Mouse (Mus musculus) myocyte (in vitro differentiated cells): Measurements from ENCODE around the gene Adcy7. TPM values are rescaled to one million over a fixed set of nuclear protein-coding genes. Genes with fewer than 3 reads are reported as not detected.
A peak's percentile ranks its signal among the peaks of the same experiment; 100 is the strongest.

Experiments
- H3K27me3 ChIP-seq: one replicate; pipeline ENCODE4 v1.6.1; 2011; ENCODE audit not compliant: control insufficient read depth, insufficient read depth, insufficient read length
- H3K36me3 ChIP-seq: one replicate; pipeline ENCODE4 v1.6.1; 2011; ENCODE audit not compliant: control insufficient read depth, insufficient read depth
- H3K4me2 ChIP-seq: one replicate; pipeline ENCODE4 v1.6.1; 2011; ENCODE audit warnings: low read depth, control low read depth
- H3K4me3 ChIP-seq: one replicate; pipeline ENCODE4 v1.5.1; 2011; ENCODE audit warnings: mild to moderate bottlenecking, control low read depth, moderate library complexity
- H3K79me2 ChIP-seq: one replicate; pipeline ENCODE4 v1.6.1; 2011; ENCODE audit not compliant: control insufficient read depth, insufficient read depth
- H3ac ChIP-seq: one replicate; pipeline ENCODE4 v1.6.1; 2011; ENCODE audit not compliant: control insufficient read depth, insufficient read length
- CEBPB ChIP-seq: IDR thresholded peaks from 2 replicates; pipeline ENCODE4 v1.6.1; 2011; ENCODE audit warnings: mild to moderate bottlenecking, moderate library complexity; ENCODE audit not compliant: poor library complexity, insufficient read depth, severe bottlenecking
- E2F4 ChIP-seq: IDR thresholded peaks from one replicate; pipeline ENCODE4 v1.6.1; 2011; ENCODE audit warnings: mild to moderate bottlenecking, control low read depth, moderate library complexity; ENCODE audit not compliant: insufficient read depth
- MAX ChIP-seq: IDR thresholded peaks from one replicate; pipeline ENCODE4 v1.6.1; 2011; ENCODE audit warnings: low read depth, mild to moderate bottlenecking, control low read depth
- MYOD1 ChIP-seq, 3 experiments: IDR thresholded peaks; one replicate each; pipeline ENCODE4 v1.6.1; 2011; ENCODE audit warnings: control low read depth in 2 of 3, low read depth in 2 of 3, mild to moderate bottlenecking in 2 of 3, moderate library complexity in 1 of 3; ENCODE audit not compliant: insufficient read length in 2 of 3, control insufficient read depth in 1 of 3
- MYOG ChIP-seq, 3 experiments: IDR thresholded peaks; one replicate each; pipeline ENCODE4 v1.6.1; 2011; ENCODE audit warnings: control low read depth in 2 of 3, low read depth in 2 of 3, mild to moderate bottlenecking in 2 of 3; ENCODE audit not compliant: insufficient read length in 2 of 3, control insufficient read depth in 1 of 3, insufficient read depth in 1 of 3
- POLR2A ChIP-seq: IDR thresholded peaks from one replicate; pipeline ENCODE4 v1.6.1; 2011; ENCODE audit warnings: low read depth, mild to moderate bottlenecking, control low read depth, moderate library complexity; ENCODE audit not compliant: insufficient read length
- POLR2AphosphoS2 ChIP-seq: IDR thresholded peaks from one replicate; pipeline ENCODE4 v1.6.1; 2011; ENCODE audit warnings: low read depth, control low read depth; ENCODE audit not compliant: insufficient read length
- REST ChIP-seq: IDR thresholded peaks from one replicate; pipeline ENCODE4 v1.6.1; 2011; ENCODE audit warnings: mild to moderate bottlenecking, control low read depth, moderate library complexity; ENCODE audit not compliant: insufficient read depth, insufficient read length
- SRF ChIP-seq: IDR thresholded peaks from one replicate; pipeline ENCODE4 v1.6.1; 2011; ENCODE audit warnings: low read depth; ENCODE audit not compliant: control insufficient read depth, insufficient read length
- TCF12 ChIP-seq: IDR thresholded peaks from one replicate; pipeline ENCODE4 v1.6.1; 2011; ENCODE audit warnings: mild to moderate bottlenecking, control low read depth; ENCODE audit not compliant: poor library complexity, insufficient read depth, severe bottlenecking
- TCF3 ChIP-seq: IDR thresholded peaks from one replicate; pipeline ENCODE4 v1.6.1; 2011; ENCODE audit warnings: low read depth, control low read depth; ENCODE audit not compliant: insufficient read length
- USF1 ChIP-seq: IDR thresholded peaks from one replicate; pipeline ENCODE4 v1.6.1; 2011; ENCODE audit warnings: low read depth, mild to moderate bottlenecking, control low read depth, moderate library complexity
- polyA plus RNA-seq: library from polyadenylated mRNA; unstranded; fragments of >200 nt; fragmentation: generic; extraction: Trizol; gene quantifications from one replicate; pipeline ENCODE4 v1.2.1, GENCODE M21; 2012; ENCODE audit warnings: missing spikeins

The Adcy7 gene
- polyA plus RNA-seq, 1 experiment = 72.3 TPM

DNA sequence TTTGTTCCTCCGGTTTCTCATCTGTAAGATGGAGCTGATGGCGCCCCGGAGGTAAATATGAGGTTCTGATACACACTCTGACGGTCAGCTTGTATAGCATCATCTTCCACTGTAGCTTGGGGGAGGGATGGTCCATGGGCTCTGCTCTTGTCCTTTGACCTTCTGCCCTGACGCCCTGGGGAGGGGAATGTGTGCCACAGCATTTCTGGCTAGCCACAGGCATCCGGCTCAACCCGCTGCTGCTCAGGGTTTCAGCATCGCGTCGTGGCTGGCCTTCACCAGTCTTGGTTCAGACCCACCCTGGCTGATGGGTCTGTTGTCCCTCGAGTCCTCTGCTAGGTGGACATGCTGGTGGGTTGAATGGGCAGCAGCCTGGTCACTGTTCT, 19.1 kb downstream of the Adcy7 start:
- Histone ChIP-seq H3K4me3 (no peak overlapping the region), H3K27me3 (no peaks in the 10 kb centered on the region), H3K36me3 (peaks cover 7% of the 10 kb centered on the region), H3ac (no peak overlapping the region), H3K79me2 (peaks cover 84% of the 10 kb centered on the region), H3K4me2 (peak overlapping the region; percentile 82)
- no peak for TF ChIP-seq POLR2AphosphoS2
- peak in 1 of 3 experiments; percentile 49 for TF ChIP-seq MYOD1 (IDR thresholded peaks at IDR 0.05; ENCODE audit: control insufficient read depth in 1 of 3, insufficient read length in 2 of 3, low read depth in 2 of 3)
- peak in 2 of 3 experiments; percentile 16 to 68 for TF ChIP-seq MYOG (IDR thresholded peaks at IDR 0.05; ENCODE audit: control insufficient read depth in 1 of 3, insufficient read depth in 1 of 3, insufficient read length in 2 of 3, low read depth in 2 of 3)

DNA sequence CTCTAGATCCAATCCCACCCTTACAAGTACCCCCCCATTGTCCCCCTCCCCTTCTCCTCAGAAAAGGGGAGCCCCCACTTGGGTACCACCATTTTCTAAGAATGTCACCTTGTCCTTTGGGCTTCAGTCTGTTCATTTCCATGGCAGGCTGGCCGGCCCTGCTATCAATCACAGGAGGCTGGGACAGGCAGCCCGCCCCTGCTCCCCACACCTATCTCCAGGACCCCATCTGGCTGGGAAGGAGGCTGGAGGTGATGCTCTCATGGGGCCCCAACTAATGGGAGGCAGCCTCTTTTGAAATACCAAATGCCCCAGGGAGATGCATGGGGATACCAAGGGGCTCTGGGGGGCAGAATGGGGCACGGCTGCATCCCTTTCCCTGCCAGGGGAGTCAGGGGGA, 20.7 kb downstream of the Adcy7 start:
- Histone ChIP-seq H3K36me3 (peaks cover 10% of the 10 kb centered on the region), H3ac (no peak overlapping the region), H3K27me3 (no peaks in the 10 kb centered on the region), H3K4me2 (no peak overlapping the region), H3K4me3 (no peak overlapping the region), H3K79me2 (peaks cover 72% of the 10 kb centered on the region)
- TF ChIP-seq CEBPB (no peak), SRF (no peak), MYOD1 (IDR thresholded peaks at IDR 0.05; ENCODE audit: control insufficient read depth in 1 of 3, insufficient read length in 2 of 3, low read depth in 2 of 3) (no peak), E2F4 (no peak), POLR2A (no peak), TCF12 (no peak), POLR2AphosphoS2 (no peak), TCF3 (no peak), MAX (no peak), REST (no peak), MYOG (IDR thresholded peaks at IDR 0.05; ENCODE audit: control insufficient read depth in 1 of 3, insufficient read depth in 1 of 3, insufficient read length in 2 of 3, low read depth in 2 of 3) (no peak), USF1 (no peak)

DNA sequence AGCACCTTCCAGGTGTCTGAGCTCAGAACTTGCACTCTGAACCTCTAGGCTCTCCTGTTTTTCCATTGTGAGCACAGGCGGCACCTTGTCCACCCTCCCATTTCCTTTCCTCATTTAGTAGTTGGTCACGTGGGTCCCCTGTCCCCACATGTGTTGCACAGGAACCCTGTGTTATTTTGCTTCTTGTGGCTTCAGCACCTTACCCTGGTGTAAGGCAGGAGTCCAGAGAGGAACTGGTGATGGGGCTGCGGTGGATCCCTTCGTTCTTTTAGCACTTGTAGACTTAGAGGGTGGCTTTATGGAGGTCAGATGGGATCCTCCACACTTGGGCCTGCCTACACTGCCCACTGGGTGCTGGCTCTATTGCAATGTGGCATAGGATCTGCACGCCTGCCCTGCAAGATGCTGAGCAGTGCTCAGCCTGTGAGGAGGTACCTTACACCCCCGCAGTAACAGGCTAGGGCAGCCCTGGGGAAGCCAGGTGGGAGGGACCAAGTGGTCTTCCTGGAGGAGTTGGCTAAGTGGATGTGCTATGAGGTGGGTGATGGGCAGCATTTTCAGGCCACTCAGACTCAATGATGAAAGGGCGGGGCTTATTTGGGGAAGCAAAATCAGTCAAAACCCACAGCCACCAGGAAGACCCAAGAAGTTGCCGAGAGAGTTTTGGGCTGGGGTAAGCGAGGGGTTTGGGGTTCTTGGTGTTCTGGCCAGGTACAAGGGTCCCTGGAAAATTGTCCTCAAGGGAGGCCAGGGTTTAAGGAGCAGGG, 21.6 kb downstream of the Adcy7 start:
- peak; percentile 20 for TF ChIP-seq POLR2A
- no peak for TF ChIP-seq MYOG (IDR thresholded peaks at IDR 0.05; ENCODE audit: control insufficient read depth in 1 of 3, insufficient read depth in 1 of 3, insufficient read length in 2 of 3, low read depth in 2 of 3)
- no peaks in the 10 kb centered on the region for H3K27me3 ChIP-seq
- H3K79me2 ChIP-seq = peaks cover 68% of the 10 kb centered on the region
- peaks cover 10% of the 10 kb centered on the region for H3K36me3 ChIP-seq
- no peak overlapping the region for H3K4me2 ChIP-seq
- H3ac ChIP-seq = no peak overlapping the region
- H3K4me3 ChIP-seq = no peak overlapping the region

DNA sequence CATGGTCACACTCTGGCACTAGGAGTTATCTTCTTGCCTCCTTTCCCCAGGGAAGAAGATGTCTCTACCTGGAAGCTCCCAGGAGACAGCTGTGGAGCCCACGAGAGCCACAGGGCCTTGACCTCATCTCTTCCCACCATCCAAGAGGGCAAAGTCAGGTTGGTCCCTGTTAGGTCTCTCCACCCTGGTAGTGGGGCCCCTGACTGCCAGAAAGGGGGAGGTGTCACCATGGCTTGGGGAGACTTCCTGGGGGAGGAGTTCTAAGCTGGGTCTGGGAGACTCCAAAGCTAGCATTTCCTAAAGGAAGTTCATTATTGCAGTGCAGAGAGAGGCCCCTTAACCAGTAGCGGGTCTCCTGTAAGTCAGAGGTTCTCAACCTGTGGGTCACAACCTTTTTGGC, 22.8 kb downstream of the Adcy7 start:
- peaks cover 10% of the 10 kb centered on the region for H3K36me3 ChIP-seq
- H3K27me3 ChIP-seq = no peaks in the 10 kb centered on the region
- TF ChIP-seq TCF3 = no peak
- no peak for TF ChIP-seq SRF
- TF ChIP-seq CEBPB = no peak
- H3K4me2 ChIP-seq = no peak overlapping the region
- no peak overlapping the region for H3ac ChIP-seq
- H3K4me3 ChIP-seq = no peak overlapping the region
- peaks cover 65% of the 10 kb centered on the region for H3K79me2 ChIP-seq

DNA sequence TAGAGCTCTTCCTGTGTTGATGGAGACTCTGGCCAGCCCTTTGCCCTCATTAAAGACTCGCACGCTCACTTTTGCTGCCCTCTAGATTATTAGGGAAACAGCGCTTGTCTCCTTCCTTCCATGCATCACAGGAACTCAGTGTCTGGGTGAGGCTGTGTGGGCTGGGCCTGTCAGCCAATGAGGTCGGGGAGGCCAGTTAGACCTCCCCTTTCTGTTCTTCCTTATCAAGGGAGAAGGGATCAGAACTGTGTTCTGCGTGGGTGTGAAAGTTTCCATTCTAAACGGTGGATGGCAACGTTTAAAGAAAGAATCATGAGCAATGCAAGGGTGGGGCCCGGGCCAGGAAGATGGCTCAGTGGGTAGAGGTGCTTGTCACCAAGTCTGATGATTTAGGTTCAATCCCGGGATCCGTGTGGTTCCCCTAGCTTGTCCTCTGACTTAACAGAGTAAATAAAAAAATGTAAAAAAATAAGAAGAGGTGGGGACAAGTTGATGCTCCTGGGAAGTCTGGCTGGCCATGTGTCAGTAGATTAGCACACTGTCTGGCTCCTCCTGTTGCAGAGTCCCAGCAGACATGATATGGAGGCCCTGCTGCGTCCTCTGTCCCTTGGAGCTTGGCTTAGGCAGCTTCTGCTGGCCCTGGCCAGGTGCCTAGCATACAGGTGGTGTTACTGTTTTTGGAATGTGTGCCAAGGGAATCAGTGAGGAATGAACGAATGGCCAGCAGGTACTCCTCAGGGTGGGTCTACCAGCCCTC, 26.0 kb downstream of the Adcy7 start:
- H3K4me2 ChIP-seq = peak overlapping the region; percentile 56
- no peak overlapping the region for H3ac ChIP-seq
- no peaks in the 10 kb centered on the region for H3K27me3 ChIP-seq
- peaks cover 67% of the 10 kb centered on the region for H3K79me2 ChIP-seq
- peaks cover 10% of the 10 kb centered on the region for H3K36me3 ChIP-seq
- TF ChIP-seq POLR2AphosphoS2 = peak; percentile 40
- no peak for TF ChIP-seq SRF
- TF ChIP-seq CEBPB = 0 out of 2 replicates have a peak, but pooled peaks have one; percentile 1
- H3K4me3 ChIP-seq = no peak overlapping the region

DNA sequence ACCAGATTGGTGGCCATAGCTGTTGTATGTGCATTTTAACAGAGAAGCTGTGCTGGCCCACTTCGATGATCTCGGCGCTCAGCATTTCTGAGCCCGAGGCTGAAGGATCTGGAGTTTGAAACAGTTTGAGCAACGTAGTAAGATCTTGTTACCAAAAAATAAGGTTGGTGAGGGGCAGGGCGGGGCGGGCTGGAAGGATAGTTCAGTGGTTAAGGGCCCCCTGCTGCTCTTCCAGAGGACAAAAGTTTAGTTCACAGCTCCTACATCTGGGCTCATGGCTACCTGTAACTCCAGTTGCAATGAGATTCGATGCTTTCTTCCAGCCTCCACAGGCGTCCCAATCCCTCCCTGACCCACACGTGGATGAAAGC, 26.5 kb downstream of the Adcy7 start:
- TF ChIP-seq TCF12 = no peak
- Histone ChIP-seq H3ac (no peak overlapping the region), H3K27me3 (no peaks in the 10 kb centered on the region), H3K4me3 (no peak overlapping the region), H3K79me2 (peaks cover 67% of the 10 kb centered on the region), H3K4me2 (no peak overlapping the region), H3K36me3 (peaks cover 13% of the 10 kb centered on the region)
